Mouse (Mus musculus) CH12.LX (cell line): ENCODE results near the gene Grm5. TPM values are rescaled to one million over a fixed set of nuclear protein-coding genes. Genes with fewer than 3 reads are reported as not detected.

Experiments used
- DNase-seq: peaks from one replicate; pipeline ENCODE4 v3.0.0-alpha.2; 2013; ENCODE audit errors: extremely low read depth
- H3K27ac ChIP-seq: 2 replicates; pipeline ENCODE4 v1.5.1; 2012; ENCODE audit warnings: low read depth, mild to moderate bottlenecking, control low read depth, moderate library complexity; ENCODE audit not compliant: insufficient read depth
- H3K27me3 ChIP-seq: replicated peaks from 2 replicates; pipeline ENCODE3; 2012; ENCODE audit warnings: inconsistent platforms
- H3K36me3 ChIP-seq, 2 experiments: replicated peaks in 1 of 2; 2 replicates each; pipeline versions ENCODE3 to v1.6.1; 2012; ENCODE audit warnings: inconsistent platforms in 1 of 2, low read length in 1 of 2, mild to moderate bottlenecking in 1 of 2, mixed read lengths in 1 of 2, moderate library complexity in 1 of 2; ENCODE audit not compliant: control insufficient read depth in 1 of 2, insufficient read depth in 1 of 2
- H3K4me1 ChIP-seq, 2 experiments: 2 replicates each; pipeline ENCODE4 v1.6.1; 2012; ENCODE audit warnings: inconsistent platforms in 1 of 2, moderate library complexity in 1 of 2; ENCODE audit not compliant: insufficient read depth in 2 of 2, control insufficient read depth in 1 of 2
- H3K4me2 ChIP-seq: 2 replicates; pipeline ENCODE4 v1.6.1; 2012; ENCODE audit warnings: low read depth, mild to moderate bottlenecking, control low read depth; ENCODE audit not compliant: poor library complexity, insufficient read depth, severe bottlenecking
- H3K4me3 ChIP-seq, 3 experiments: fragments of 150-350 bp in 1 of 3; sonication (generic) in 1 of 3; replicated peaks in 1 of 3; 2 replicates each; pipeline versions ENCODE3 to v1.5.1; 2011 to 2012; ENCODE audit warnings: low read depth in 2 of 3, low read length in 2 of 3, mild to moderate bottlenecking in 2 of 3, moderate library complexity in 2 of 3, control low read depth in 1 of 3, improper control_type of control experiment in 1 of 3, inconsistent platforms in 1 of 3, mixed read lengths in 1 of 3; ENCODE audit not compliant: poor library complexity in 1 of 3
- H3K79me2 ChIP-seq: replicated peaks from 2 replicates; pipeline ENCODE4 v1.6.1; 2012; ENCODE audit warnings: mild to moderate bottlenecking, moderate library complexity; ENCODE audit not compliant: control insufficient read depth, poor library complexity, insufficient read depth, severe bottlenecking; ENCODE audit errors: extremely low read depth
- H3K9ac ChIP-seq: 2 replicates; pipeline ENCODE4 v1.6.1; 2012; ENCODE audit warnings: low read depth, mild to moderate bottlenecking, control low read depth, moderate library complexity; ENCODE audit not compliant: insufficient read depth
- H3K9me3 ChIP-seq: replicated peaks from 2 replicates; pipeline ENCODE3; 2012; ENCODE audit warnings: low read length, inconsistent platforms, mixed read lengths
- CTCF ChIP-seq, 2 experiments: IDR thresholded peaks in 1 of 2; conservative IDR thresholded peaks in 1 of 2; 2 replicates each; pipeline ENCODE4 v1.5.1; 2011 to 2012; ENCODE audit warnings: low read depth in 2 of 2, low read length in 2 of 2, improper control_type of control experiment in 1 of 2, inconsistent platforms in 1 of 2, mild to moderate bottlenecking in 1 of 2, moderate library complexity in 1 of 2
- E2F4 ChIP-seq: IDR thresholded peaks from 2 replicates; pipeline ENCODE4 v1.6.1; 2011; ENCODE audit warnings: low read depth, low read length, improper control_type of control experiment; ENCODE audit not compliant: insufficient replicate concordance
- ELF1 ChIP-seq: IDR thresholded peaks from 2 replicates; pipeline ENCODE4 v1.6.1; 2014; ENCODE audit warnings: low read depth, mild to moderate bottlenecking, inconsistent platforms, low read length, improper control_type of control experiment
- KAT2A ChIP-seq: IDR thresholded peaks from 2 replicates; pipeline ENCODE4 v1.6.1; 2012; ENCODE audit warnings: low read length, improper control_type of control experiment, inconsistent platforms; ENCODE audit not compliant: insufficient replicate concordance
- MAZ ChIP-seq: IDR thresholded peaks from 2 replicates; pipeline ENCODE4 v1.6.1; 2012; ENCODE audit warnings: low read depth, mild to moderate bottlenecking, inconsistent platforms, low read length, improper control_type of control experiment, moderate library complexity
- MXI1 ChIP-seq: IDR thresholded peaks from 2 replicates; pipeline ENCODE4 v1.6.1; 2011; ENCODE audit warnings: mild to moderate bottlenecking, low read depth, low read length, improper control_type of control experiment
- MYC ChIP-seq: IDR thresholded peaks from 2 replicates; pipeline ENCODE4 v1.6.1; 2011; ENCODE audit warnings: low read depth, mild to moderate bottlenecking, improper control_type of control experiment, low read length
- NELFE ChIP-seq: IDR thresholded peaks from 2 replicates; pipeline ENCODE4 v1.6.1; 2011; ENCODE audit warnings: low read depth, low read length, improper control_type of control experiment
- NRF1 ChIP-seq: IDR thresholded peaks from 2 replicates; pipeline ENCODE4 v1.6.1; 2014; ENCODE audit warnings: low read depth, mild to moderate bottlenecking, inconsistent platforms, low read length, improper control_type of control experiment, moderate library complexity
- PAX5 ChIP-seq: IDR thresholded peaks from 2 replicates; pipeline ENCODE4 v1.6.1; 2012; ENCODE audit warnings: low read length, inconsistent platforms, mixed read lengths
- POLR2AphosphoS2 ChIP-seq: IDR thresholded peaks from 2 replicates; pipeline ENCODE4 v1.6.1; 2011; ENCODE audit warnings: low read depth, low read length, improper control_type of control experiment
- RCOR1 ChIP-seq: conservative IDR thresholded peaks from 2 replicates; pipeline ENCODE4 v1.6.1; 2012; ENCODE audit warnings: low read depth, mild to moderate bottlenecking, inconsistent platforms, low read length, improper control_type of control experiment
- SIN3A ChIP-seq: IDR thresholded peaks from 2 replicates; pipeline ENCODE4 v1.6.1; 2012; ENCODE audit warnings: low read length, improper control_type of control experiment, inconsistent platforms
- TBP ChIP-seq: conservative IDR thresholded peaks from 2 replicates; pipeline ENCODE4 v1.6.1; 2011; ENCODE audit warnings: low read depth, low read length, improper control_type of control experiment
- UBTF ChIP-seq: IDR thresholded peaks from 2 replicates; pipeline ENCODE4 v1.6.1; 2012; ENCODE audit warnings: low read depth, mild to moderate bottlenecking, inconsistent platforms, low read length, improper control_type of control experiment, moderate library complexity
- USF1 ChIP-seq: IDR thresholded peaks from 2 replicates; pipeline ENCODE4 v1.6.1; 2014; ENCODE audit warnings: low read depth, mild to moderate bottlenecking, inconsistent platforms, low read length, improper control_type of control experiment
- ZKSCAN1 ChIP-seq: IDR thresholded peaks from 2 replicates; pipeline ENCODE4 v1.6.1; 2012; ENCODE audit warnings: low read depth, inconsistent platforms, low read length, improper control_type of control experiment, borderline replicate concordance
- ZMIZ1 ChIP-seq: IDR thresholded peaks from 2 replicates; pipeline ENCODE4 v1.6.1; 2012; ENCODE audit warnings: low read depth, mild to moderate bottlenecking, inconsistent platforms, low read length, improper control_type of control experiment
- dilution Hi-C: fragments of 300-500 bp; cut with MboI; formaldehyde crosslinking; loops from 2 replicates; pipeline ENCODE4 v1.14.3; 2020; ENCODE audit warnings: low sequenced_read_pairs; ENCODE audit not compliant: extremely low pct_unique_long_range_greater_than_20kb, extremely low pct_ligation_motif_present
- in situ Hi-C: fragments of 300-500 bp; cut with MboI; formaldehyde crosslinking; loops from 3 replicates; pipeline ENCODE4 v1.14.3; 2019; ENCODE audit warnings: low sequenced_read_pairs, low pct_ligation_motif_present, low pct_unique_long_range_greater_than_20kb, mixed read lengths
- polyA plus RNA-seq: library from polyadenylated mRNA; unstranded; fragments of >175 nt; gene quantifications from 2 replicates; pipeline ENCODE4 v1.2.1, GENCODE M21; 2012; ENCODE audit warnings: low read depth; ENCODE audit not compliant: insufficient read length
- total RNA-seq, 2 experiments: library from RNA; depleted of rRNA; stranded (reverse); fragments of 300-350 nt in 1 of 2; fragments of >200 nt in 1 of 2; gene quantifications; 2 replicates each; pipeline ENCODE4 v1.2.3; 2012 to 2014

Grm5 gene
- total RNA-seq (2012; rRNA removed) (not detected in 2 replicates), total RNA-seq (2014; rRNA removed) (0.03 TPM in 1 of 2 replicates, not detected in the other), polyA plus RNA-seq (not detected in 2 replicates)

DNA sequence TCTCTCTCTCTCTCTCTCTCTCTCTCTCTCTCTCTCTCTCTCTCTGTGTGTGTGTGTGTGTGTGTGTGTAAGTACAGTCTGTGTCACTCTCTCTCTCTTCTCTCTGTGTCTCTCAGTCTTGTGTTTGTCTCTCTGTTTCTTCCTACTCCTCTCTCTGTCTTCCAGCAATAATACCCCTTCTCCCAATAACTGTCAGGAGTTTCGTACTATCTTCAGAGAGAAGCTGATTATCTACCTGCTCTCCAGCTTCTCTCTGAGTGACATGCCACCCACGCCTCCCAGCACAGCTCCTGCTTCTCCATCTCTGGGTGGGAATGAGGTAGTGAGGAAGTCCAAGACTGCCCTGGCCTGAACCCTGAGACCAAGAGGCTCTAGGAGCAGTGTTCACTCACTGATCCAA lies at the start of gene Grm5:
Grm5 (plus strand) TSS at position 301 of the 400 bp plus-strand sequence.
- no peaks in the 10 kb centered on the region for H3K9me3 ChIP-seq
- dilution Hi-C loops = no loop called here
- no peaks in the 10 kb centered on the region for H3K79me2 ChIP-seq
- H3K27ac ChIP-seq = no peak within 1 kb of the TSS
- DNase-seq = no peak
- TF ChIP-seq NELFE (no peak), MXI1 (no peak), USF1 (no peak), E2F4 (no peak), ELF1 (no peak), KAT2A (no peak), ZKSCAN1 (no peak), PAX5 (no peak), MYC (no peak), RCOR1 (no peak), TBP (no peak), MAZ (no peak), UBTF (no peak), CTCF (conservative IDR thresholded peaks at IDR 0.05 in 1 of 2, IDR thresholded peaks at IDR 0.05 in 1 of 2; ENCODE audit: low read depth in 2 of 2, low read length in 2 of 2) (no peak), NRF1 (no peak), SIN3A (no peak)
- no peaks in the 10 kb centered on the region for H3K36me3 ChIP-seq
- H3K9ac ChIP-seq = no peak within 1 kb of the TSS
- H3K4me2 ChIP-seq = no peak within 1 kb of the TSS
- H3K4me1 ChIP-seq = no peaks in the 10 kb centered on the region
- in situ Hi-C loops = no loop called here
- no peak within 1 kb of the TSS for H3K4me3 ChIP-seq
- H3K27me3 ChIP-seq = no peaks in the 10 kb centered on the region

DNA sequence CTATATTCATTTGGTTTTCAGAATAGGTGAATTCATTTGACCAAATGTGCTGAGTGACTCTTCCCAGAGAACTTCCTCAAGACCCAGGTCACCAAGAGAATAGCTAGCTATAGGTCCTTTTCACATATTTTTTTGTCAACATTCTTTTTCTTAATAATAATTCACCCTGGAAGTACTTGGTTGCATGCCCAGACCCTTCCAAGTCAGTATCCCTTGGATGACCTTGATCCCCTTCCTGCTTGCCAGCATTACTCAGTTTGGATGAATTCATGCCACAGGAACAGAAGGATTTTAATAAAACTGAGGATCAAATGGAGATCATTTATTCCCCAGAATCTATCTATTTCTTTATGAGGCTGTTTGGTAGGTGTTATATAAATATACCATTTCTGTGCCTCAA lies 44.9 kb upstream of the Grm5 start:
- H3K27ac ChIP-seq = no peak overlapping the region
- H3K4me3 ChIP-seq = no peak overlapping the region
- no peaks in the 10 kb centered on the region for H3K79me2 ChIP-seq
- TF ChIP-seq POLR2AphosphoS2 = no peak
- no peak for TF ChIP-seq ZMIZ1
- no peaks in the 10 kb centered on the region for H3K9me3 ChIP-seq
- DNase-seq = no peak
- H3K9ac ChIP-seq = no peak overlapping the region
- H3K27me3 ChIP-seq = no peaks in the 10 kb centered on the region
- in situ Hi-C loops (no loop called here), dilution Hi-C loops (no loop called here)
- H3K4me1 ChIP-seq = no peaks in the 10 kb centered on the region
- H3K36me3 ChIP-seq = no peaks in the 10 kb centered on the region
- H3K4me2 ChIP-seq = no peak overlapping the region
